Mouse (Mus musculus) Patski (cell line): ENCODE data around the gene Acss1. TPM values are rescaled to one million over a fixed set of nuclear protein-coding genes. Genes with fewer than 3 reads are reported as not detected.

Source experiments
- ATAC-seq: fragments of 100-300 bp; one replicate; pipeline ENCODE4 v1.8.0; 2021
- CTCF ChIA-PET: fragments of 350-600 bp; sonication (Branson Sonifier 250); formaldehyde crosslinking; loops from one replicate; lab custom pipeline; 2022; ENCODE audit warnings: inconsistent platforms; lab: Charles Lee
- POLR2A ChIA-PET: fragments of 350-600 bp; sonication (Branson Sonifier 250); formaldehyde crosslinking; loops from one replicate; lab custom pipeline; 2022; ENCODE audit warnings: antibody characterized with exemption, inconsistent platforms; lab: Charles Lee
- DNase-seq: peaks from one replicate; pipeline ENCODE4 v3.0.0-alpha.2; 2011; ENCODE audit warnings: low read depth, low spot score
- H3K27me3 ChIP-seq: fragments of 371-371 bp; one replicate; pipeline ENCODE4 v1.5.1; 2021
- CTCF ChIP-seq: fragments of 100-300 bp; IDR thresholded peaks from one replicate; pipeline ENCODE4 v1.5.1; 2021
- in situ Hi-C: fragments of 300-500 bp; cut with MboI; formaldehyde crosslinking; loops from 3 replicates; pipeline ENCODE4 v1.11.1; 2018; ENCODE audit warnings: low pct_unique_long_range_greater_than_20kb, mixed read lengths
- polyA plus RNA-seq: library from polyadenylated mRNA; unstranded; gene quantifications from one replicate; pipeline ENCODE4 v1.2.3, GENCODE M21; 2021

Gene Acss1
- polyA plus RNA-seq, 1 experiment from 2014 or later, result 0.77 TPM

- no peak for TF ChIP-seq CTCF
- no peak for DNase-seq
- H3K27me3 ChIP-seq, result no peaks in the 10 kb centered on the region
- POLR2A ChIA-PET, result no interaction called here
- ATAC-seq, result no peak
- in situ Hi-C loops, result no loop called here
- CTCF ChIA-PET, result interaction anchor here (1.6 kb wide), 1 partner anchor 28 kb away, joined by 3 read pairs; no protein-coding TSS in a partner anchor
These were observed 24.4 kb downstream of the Acss1 start for GRCm38 (mm10) chr2:150643726-150644415.

GRCm38 (mm10) chr2:150643166-150643565 lies 25.1 kb downstream of the Acss1 start:
- DNase-seq, result no peak
- POLR2A ChIA-PET, result no interaction called here
- no peaks in the 10 kb centered on the region for H3K27me3 ChIP-seq
- no peak for TF ChIP-seq CTCF
- ATAC-seq, result no peak
- CTCF ChIA-PET, result no interaction called here
- in situ Hi-C loops, result no loop called here

GRCm38 (mm10) chr2:150638370-150638733 lies 29.9 kb downstream of the Acss1 start:
- no peak for DNase-seq
- CTCF ChIA-PET, result no interaction called here

GRCm38 (mm10) chr2:150637702-150638369 lies 30.5 kb downstream of the Acss1 start:
- no peak for DNase-seq
- CTCF ChIA-PET, result no interaction called here
- peaks cover 4% of the 10 kb centered on the region for H3K27me3 ChIP-seq
- in situ Hi-C loops, result no loop called here
- ATAC-seq, result no peak
- POLR2A ChIA-PET, result no interaction called here
- TF ChIP-seq CTCF, result no peak

More at GRCm38 (mm10) chr2:150638370-150638733, 29.9 kb downstream of the Acss1 start:
- H3K27me3 ChIP-seq, result peaks cover 4% of the 10 kb centered on the region
- POLR2A ChIA-PET, result no interaction called here
- TF ChIP-seq CTCF, result no peak
- ATAC-seq, result no peak
- in situ Hi-C loops, result no loop called here

GRCm38 (mm10) chr2:150635877-150636446 lies 32.3 kb downstream of the Acss1 start:
- no peak for ATAC-seq
- peaks cover 4% of the 10 kb centered on the region for H3K27me3 ChIP-seq
- CTCF ChIA-PET, result no interaction called here
- no peak for DNase-seq
- POLR2A ChIA-PET, result no interaction called here
- in situ Hi-C loops, result no loop called here
- no peak for TF ChIP-seq CTCF

- no peak for DNase-seq
- ATAC-seq, result no peak
- H3K27me3 ChIP-seq, result peaks cover 7% of the 10 kb centered on the region
- ChIA-PET CTCF (no interaction called here), POLR2A (no interaction called here)
- no peak for TF ChIP-seq CTCF
- in situ Hi-C loops, result no loop called here
These were observed 39.0 kb downstream of the Acss1 start for GRCm38 (mm10) chr2:150629255-150629654.

GRCm38 (mm10) chr2:150627140-150627539 lies 41.2 kb downstream of the Acss1 start:
- H3K27me3 ChIP-seq, result peaks cover 17% of the 10 kb centered on the region

GRCm38 (mm10) chr2:150624926-150625325 lies 43.4 kb downstream of the Acss1 start:
- ChIA-PET POLR2A (no interaction called here), CTCF (no interaction called here)
- TF ChIP-seq CTCF, result no peak
- H3K27me3 ChIP-seq, result peaks cover 17% of the 10 kb centered on the region
- ATAC-seq (no peak), DNase-seq (no peak)
- in situ Hi-C loops, result no loop called here

More at GRCm38 (mm10) chr2:150627140-150627539, 41.2 kb downstream of the Acss1 start:
- no peak for DNase-seq
- TF ChIP-seq CTCF, result no peak
- in situ Hi-C loops, result no loop called here
- CTCF ChIA-PET, result interaction anchor here (1.2 kb wide), 1 partner anchor 13 kb away, joined by 3 read pairs; no protein-coding TSS in a partner anchor
- no peak for ATAC-seq
- POLR2A ChIA-PET, result no interaction called here

- no peak for TF ChIP-seq CTCF
- ChIA-PET POLR2A (no interaction called here), CTCF (no interaction called here)
- DNase-seq (no peak), ATAC-seq (no peak)
- in situ Hi-C loops, result no loop called here
- H3K27me3 ChIP-seq, result peaks cover 17% of the 10 kb centered on the region
These were observed 44.3 kb downstream of the Acss1 start for GRCm38 (mm10) chr2:150623957-150624356.

- peaks cover 20% of the 10 kb centered on the region for H3K27me3 ChIP-seq
- ATAC-seq (no peak), DNase-seq (no peak)
- in situ Hi-C loops, result no loop called here
- POLR2A ChIA-PET, result no interaction called here
- CTCF ChIA-PET, result no interaction called here
- no peak for TF ChIP-seq CTCF
These were observed 46.6 kb downstream of the Acss1 start for GRCm38 (mm10) chr2:150621698-150622097.

GRCm38 (mm10) chr2:150610097-150610496 lies 58.2 kb downstream of the Acss1 start:
- CTCF ChIA-PET, result interaction anchor here (1.5 kb wide), 1 partner anchor 63 kb away, joined by 3 read pairs; no protein-coding TSS in a partner anchor
- TF ChIP-seq CTCF, result no peak
- POLR2A ChIA-PET, result interaction anchor here (0.7 kb wide), 1 partner anchor 50 kb away, joined by 4 read pairs; no protein-coding TSS in a partner anchor
- in situ Hi-C loops, result no loop called here
- peaks cover 8% of the 10 kb centered on the region for H3K27me3 ChIP-seq
- ATAC-seq (no peak), DNase-seq (no peak)
